Mouse (Mus musculus): Measurements from ENCODE around the gene Mapkbp1. TPM values are rescaled to one million over a fixed set of nuclear protein-coding genes. Genes with fewer than 3 reads are reported as not detected.

The Mapkbp1 gene
- polyA plus RNA-seq, 1 experiment from 2014 or later = 3.0 TPM

GRCm38 (mm10) chr2:120037744-120038143, 65.2 kb downstream of the Mapkbp1 start:
- 88% methylated on average over 9 of the region's 9 CpGs for WGBS
- Histone ChIP-seq H3K9ac (no peak overlapping the region), H3K27ac (no peak overlapping the region), H3K36me3 (peaks cover 38% of the 10 kb centered on the region; the same call in 1 of the 2 replicates), H3K4me1 (no peaks in the 10 kb centered on the region), H3K4me2 (no peak overlapping the region), H3K9me3 (no peaks in the 10 kb centered on the region), H3K4me3 (no peak overlapping the region), H3K27me3 (no peaks in the 10 kb centered on the region)
- ATAC-seq (ENCODE audit: borderline replicate concordance, extremely low read depth, low FRiP score, low TSS enrichment) = no peak

GRCm38 (mm10) chr2:120040991-120041390, 68.5 kb downstream of the Mapkbp1 start:
- H3K27me3 ChIP-seq = no peaks in the 10 kb centered on the region
- no peak overlapping the region for H3K4me2 ChIP-seq
- H3K4me1 ChIP-seq = 0 out of 2 replicates have a peak, but pooled peaks cover 8% of the 10 kb centered on the region
- H3K4me3 ChIP-seq = no peak overlapping the region
- WGBS = 86% methylated on average over 5 of the region's 5 CpGs
- H3K9me3 ChIP-seq = no peaks in the 10 kb centered on the region
- ATAC-seq (ENCODE audit: borderline replicate concordance, extremely low read depth, low FRiP score, low TSS enrichment) = no peak
- H3K9ac ChIP-seq = no peak overlapping the region
- H3K36me3 ChIP-seq = peaks cover 30% of the 10 kb centered on the region; the same call in 1 of the 2 replicates
- no peak overlapping the region for H3K27ac ChIP-seq

- no peak overlapping the region for H3K9ac ChIP-seq
- no peaks in the 10 kb centered on the region for H3K27me3 ChIP-seq
- peaks cover 21% of the 10 kb centered on the region; the same call in 1 of the 2 replicates for H3K36me3 ChIP-seq
- ATAC-seq (ENCODE audit: borderline replicate concordance, extremely low read depth, low FRiP score, low TSS enrichment) = peak; percentile 54; the same call in 1 of the 2 replicates
- H3K27ac ChIP-seq = peak overlapping the region; percentile 49
- no peak overlapping the region for H3K4me3 ChIP-seq
- 39% methylated on average over 4 of the region's 4 CpGs for WGBS
- no peak overlapping the region for H3K4me2 ChIP-seq
- H3K4me1 ChIP-seq = 0 out of 2 replicates have a peak, but pooled peaks cover 8% of the 10 kb centered on the region
- no peaks in the 10 kb centered on the region for H3K9me3 ChIP-seq
These were observed 71.7 kb downstream of the Mapkbp1 start for GRCm38 (mm10) chr2:120044101-120044603.

- no peak for ATAC-seq (ENCODE audit: borderline replicate concordance, extremely low read depth, low FRiP score, low TSS enrichment)
- WGBS = 72% methylated on average over 3 of the region's 3 CpGs
- Histone ChIP-seq H3K27ac (peak overlapping the region; percentile 49), H3K9ac (no peak overlapping the region), H3K4me2 (no peak overlapping the region), H3K9me3 (no peaks in the 10 kb centered on the region), H3K4me3 (no peak overlapping the region), H3K27me3 (no peaks in the 10 kb centered on the region), H3K4me1 (0 out of 2 replicates have a peak, but pooled peaks cover 8% of the 10 kb centered on the region), H3K36me3 (peaks cover 18% of the 10 kb centered on the region; the same call in 1 of the 2 replicates)
These were observed 72.2 kb downstream of the Mapkbp1 start for GRCm38 (mm10) chr2:120044676-120045075.

GRCm38 (mm10) chr2:120046486-120047310, 74.2 kb downstream of the Mapkbp1 start:
- H3K27me3 ChIP-seq = no peaks in the 10 kb centered on the region
- 0 out of 2 replicates have a peak, but pooled peaks cover 8% of the 10 kb centered on the region for H3K4me1 ChIP-seq
- H3K4me2 ChIP-seq = no peak overlapping the region
- H3K36me3 ChIP-seq = 0 out of 2 replicates have a peak, but pooled peaks cover 5% of the 10 kb centered on the region
- no peak overlapping the region for H3K27ac ChIP-seq
- WGBS = 53% methylated on average over 14 of the region's 14 CpGs
- H3K9me3 ChIP-seq = no peaks in the 10 kb centered on the region
- no peak for ATAC-seq (ENCODE audit: borderline replicate concordance, extremely low read depth, low FRiP score, low TSS enrichment)
- H3K9ac ChIP-seq = no peak overlapping the region
- H3K4me3 ChIP-seq = no peak overlapping the region

GRCm38 (mm10) chr2:120048173-120048572, 75.7 kb downstream of the Mapkbp1 start:
- no peak overlapping the region for H3K27ac ChIP-seq
- no peak overlapping the region for H3K9ac ChIP-seq
- H3K9me3 ChIP-seq = no peaks in the 10 kb centered on the region
- H3K36me3 ChIP-seq = no peaks in the 10 kb centered on the region
- no peak overlapping the region for H3K4me3 ChIP-seq
- H3K4me2 ChIP-seq = no peak overlapping the region
- 0 out of 2 replicates have a peak, but pooled peaks cover 8% of the 10 kb centered on the region for H3K4me1 ChIP-seq
- 70% methylated on average over 9 of the region's 9 CpGs for WGBS
- no peak for ATAC-seq (ENCODE audit: borderline replicate concordance, extremely low read depth, low FRiP score, low TSS enrichment)
- H3K27me3 ChIP-seq = no peaks in the 10 kb centered on the region

- Histone ChIP-seq H3K36me3 (no peaks in the 10 kb centered on the region), H3K4me2 (no peak overlapping the region), H3K9me3 (no peaks in the 10 kb centered on the region), H3K9ac (no peak overlapping the region), H3K4me3 (no peak overlapping the region), H3K4me1 (0 out of 2 replicates have a peak, but pooled peaks cover 5% of the 10 kb centered on the region), H3K27ac (no peak overlapping the region), H3K27me3 (no peaks in the 10 kb centered on the region)
- ATAC-seq (ENCODE audit: borderline replicate concordance, extremely low read depth, low FRiP score, low TSS enrichment) = no peak
- 58% methylated on average over 10 of the region's 10 CpGs for WGBS
These were observed 77.3 kb downstream of the Mapkbp1 start for GRCm38 (mm10) chr2:120049632-120050274.

GRCm38 (mm10) chr2:120051405-120051804, 78.9 kb downstream of the Mapkbp1 start:
- no peak overlapping the region for H3K27ac ChIP-seq
- no peak for ATAC-seq (ENCODE audit: borderline replicate concordance, extremely low read depth, low FRiP score, low TSS enrichment)
- no peak overlapping the region for H3K4me3 ChIP-seq
- H3K9ac ChIP-seq = no peak overlapping the region
- no peaks in the 10 kb centered on the region for H3K27me3 ChIP-seq
- no peaks in the 10 kb centered on the region for H3K9me3 ChIP-seq
- 43% methylated on average over 6 of the region's 6 CpGs for WGBS
- H3K36me3 ChIP-seq = no peaks in the 10 kb centered on the region
- H3K4me2 ChIP-seq = no peak overlapping the region
- no peaks in the 10 kb centered on the region for H3K4me1 ChIP-seq

- H3K9me3 ChIP-seq = no peaks in the 10 kb centered on the region
- peaks cover 12% of the 10 kb centered on the region for H3K4me1 ChIP-seq
- H3K4me2 ChIP-seq = no peak overlapping the region
- no peaks in the 10 kb centered on the region for H3K36me3 ChIP-seq
- ATAC-seq (ENCODE audit: borderline replicate concordance, extremely low read depth, low FRiP score, low TSS enrichment) = no peak
- H3K27ac ChIP-seq = no peak overlapping the region
- no peaks in the 10 kb centered on the region for H3K27me3 ChIP-seq
- no peak overlapping the region for H3K4me3 ChIP-seq
- WGBS = 79% methylated on average over 12 of the region's 12 CpGs
- H3K9ac ChIP-seq = no peak overlapping the region
These were observed 82.5 kb downstream of the Mapkbp1 start for GRCm38 (mm10) chr2:120054771-120055552.

GRCm38 (mm10) chr2:120055923-120056322, 83.4 kb downstream of the Mapkbp1 start:
- H3K9ac ChIP-seq = no peak overlapping the region
- ATAC-seq (ENCODE audit: borderline replicate concordance, extremely low read depth, low FRiP score, low TSS enrichment) = no peak
- H3K4me3 ChIP-seq = no peak overlapping the region
- peaks cover 19% of the 10 kb centered on the region for H3K4me1 ChIP-seq
- no peaks in the 10 kb centered on the region for H3K9me3 ChIP-seq
- no peak overlapping the region for H3K27ac ChIP-seq
- no peaks in the 10 kb centered on the region for H3K36me3 ChIP-seq
- no peak overlapping the region for H3K4me2 ChIP-seq
- WGBS = 78% methylated on average over 10 of the region's 10 CpGs
- H3K27me3 ChIP-seq = no peaks in the 10 kb centered on the region

- Histone ChIP-seq H3K36me3 (no peaks in the 10 kb centered on the region), H3K4me3 (no peak overlapping the region), H3K4me2 (no peak overlapping the region), H3K9ac (no peak overlapping the region), H3K9me3 (no peaks in the 10 kb centered on the region), H3K4me1 (peaks cover 26% of the 10 kb centered on the region), H3K27me3 (no peaks in the 10 kb centered on the region), H3K27ac (peak overlapping the region; percentile 85; the same call in 1 of the 2 replicates)
- 75% methylated on average over 4 of the region's 4 CpGs for WGBS
- ATAC-seq (ENCODE audit: borderline replicate concordance, extremely low read depth, low FRiP score, low TSS enrichment) = no peak
These were observed 86.3 kb downstream of the Mapkbp1 start for GRCm38 (mm10) chr2:120058818-120059217.
